Mouse (Mus musculus) forebrain, embryonic 14.5 days (tissue): ENCODE results near the gene Usf1. TPM values are rescaled to one million over a fixed set of nuclear protein-coding genes. Genes with fewer than 3 reads are reported as not detected.
A peak's percentile ranks its signal among the peaks of the same experiment; 100 is the strongest.

Experiments used
- ATAC-seq: fragments of 200-750 bp; cut with Nextera tagmentation; 2 replicates; pipeline ENCODE4 v1.8.0; 2017; ENCODE audit warnings: mild to moderate bottlenecking, moderate library complexity
- DNase-seq: peaks from one replicate; pipeline ENCODE4 v3.0.0-alpha.2; 2015; ENCODE audit warnings: low spot score
- H3K27ac ChIP-seq: fragments of 300-500 bp; sonication (generic); 2 replicates; pipeline ENCODE4 v1.5.1; 2014; ENCODE audit warnings: low read depth, mild to moderate bottlenecking, control low read depth, low read length, moderate library complexity
- H3K27me3 ChIP-seq: fragments of 300-500 bp; sonication (generic); replicated peaks from 2 replicates; pipeline ENCODE4 v1.6.1; 2014; ENCODE audit warnings: low read length, control low read depth, mixed read lengths; ENCODE audit not compliant: control insufficient read depth, insufficient read depth
- H3K36me3 ChIP-seq: fragments of 300-500 bp; sonication (generic); 2 replicates; pipeline ENCODE4 v1.6.1; 2014; ENCODE audit warnings: low read length, control low read depth; ENCODE audit not compliant: control insufficient read depth, insufficient read depth
- H3K4me1 ChIP-seq: fragments of 300-500 bp; sonication (generic); 2 replicates; pipeline ENCODE4 v1.6.1; 2014; ENCODE audit warnings: antibody characterized with exemption, low read length, control low read depth; ENCODE audit not compliant: control insufficient read depth, insufficient read depth
- H3K4me2 ChIP-seq: fragments of 300-500 bp; sonication (generic); 2 replicates; pipeline ENCODE4 v1.6.1; 2014; ENCODE audit warnings: mild to moderate bottlenecking, control low read depth, low read length
- H3K4me3 ChIP-seq: fragments of 300-500 bp; sonication (generic); 2 replicates; pipeline ENCODE4 v1.5.1; 2014; ENCODE audit warnings: low read depth, low read length, control low read depth
- H3K9ac ChIP-seq: fragments of 300-500 bp; sonication (generic); 2 replicates; pipeline ENCODE4 v1.6.1; 2014; ENCODE audit warnings: mild to moderate bottlenecking, low read length, control low read depth, moderate library complexity
- H3K9me3 ChIP-seq: fragments of 300-500 bp; sonication (generic); replicated peaks from 2 replicates; pipeline ENCODE4 v1.6.1; 2016; ENCODE audit warnings: low read length, control low read depth, mixed read lengths; ENCODE audit not compliant: control insufficient read depth
- WGBS: fragments of 180-500 bp; shearing (Covaris S2); extraction: QIAGEN DNeasy Blood & Tissue Kit; methylation state at CpG from one replicate; pipeline ENCODE4 v1.1.7; 2014; 5-methylcytosine and 5-hydroxymethylcytosine counted together
- polyA plus RNA-seq: library from polyadenylated mRNA; unstranded; fragments of >200 nt; fragmentation: Nextera tagmentation; extraction: Ambion mirVana; gene quantifications from 2 replicates; pipeline ENCODE4 v1.2.1, GENCODE M21; 2014

Usf1 gene
- polyA plus RNA-seq, 1 experiment from 2014 or later: 212 TPM

DNA sequence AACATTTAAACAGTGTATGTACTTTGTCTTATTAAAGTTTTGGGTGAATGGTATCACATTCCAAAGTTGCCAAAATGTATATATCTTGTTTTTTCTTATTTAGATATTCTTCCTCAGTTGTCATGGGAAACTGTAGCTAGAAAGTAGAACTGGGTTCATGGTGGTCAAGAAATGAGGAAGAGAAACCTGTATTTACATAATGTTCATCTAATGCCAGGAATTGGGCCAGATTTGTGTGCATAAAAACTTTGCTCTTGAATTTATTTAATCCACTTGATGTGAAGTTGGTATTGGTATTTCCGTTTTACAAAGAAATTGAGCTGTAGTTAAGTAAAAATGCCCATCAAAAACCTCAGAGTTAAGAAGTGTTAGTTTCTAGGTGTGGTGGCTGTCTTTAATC, 882 bp upstream of the Usf1 start:
- no peak overlapping the region for H3K4me2 ChIP-seq
- H3K27ac ChIP-seq: no peak overlapping the region
- H3K9ac ChIP-seq: no peak overlapping the region
- DNase-seq: no peak
- peaks cover 2% of the 10 kb centered on the region for H3K36me3 ChIP-seq
- peaks cover 9% of the 10 kb centered on the region; the same call in 1 of the 2 replicates for H3K4me1 ChIP-seq
- 89% methylated on average over 1 of the region's 1 CpGs for WGBS
- no peak overlapping the region for H3K4me3 ChIP-seq
- no peak for ATAC-seq
- no peaks in the 10 kb centered on the region for H3K9me3 ChIP-seq
- H3K27me3 ChIP-seq: no peaks in the 10 kb centered on the region

DNA sequence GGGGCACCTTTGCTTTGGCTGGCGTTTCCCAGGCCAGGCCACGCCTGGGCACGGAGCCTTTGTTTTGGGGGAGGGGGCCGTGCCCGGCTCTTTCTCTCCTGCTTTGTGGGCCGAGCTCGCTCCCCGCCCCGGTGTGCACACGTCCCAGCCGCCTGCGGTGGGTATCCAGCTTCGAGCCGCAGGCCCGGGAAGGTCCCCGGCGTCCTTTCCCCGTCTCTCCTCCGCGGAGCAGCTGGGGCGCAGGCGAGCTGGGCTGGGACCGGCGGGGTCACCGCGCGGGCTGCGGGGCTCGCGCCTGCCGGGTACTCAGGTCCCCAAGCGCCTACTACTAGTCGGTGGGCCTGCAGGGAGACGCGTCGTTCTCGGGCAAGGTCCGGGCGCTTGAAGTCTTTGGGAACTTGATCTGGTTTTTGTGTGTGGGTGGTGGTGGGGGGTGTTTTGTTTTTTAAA, 404 bp downstream of the Usf1 start:
- Histone ChIP-seq H3K27me3 (no peaks in the 10 kb centered on the region), H3K4me3 (peak overlapping the region; percentile 82), H3K27ac (peak overlapping the region; percentile 94), H3K4me1 (peaks cover 9% of the 10 kb centered on the region; the same call in 1 of the 2 replicates), H3K9ac (peak overlapping the region; percentile 98), H3K4me2 (peak overlapping the region; percentile 55), H3K36me3 (peaks cover 15% of the 10 kb centered on the region), H3K9me3 (no peaks in the 10 kb centered on the region)
- WGBS: 0% methylated on average over 30 of the region's 39 CpGs
- no peak for DNase-seq
- ATAC-seq: peak; percentile 82

DNA sequence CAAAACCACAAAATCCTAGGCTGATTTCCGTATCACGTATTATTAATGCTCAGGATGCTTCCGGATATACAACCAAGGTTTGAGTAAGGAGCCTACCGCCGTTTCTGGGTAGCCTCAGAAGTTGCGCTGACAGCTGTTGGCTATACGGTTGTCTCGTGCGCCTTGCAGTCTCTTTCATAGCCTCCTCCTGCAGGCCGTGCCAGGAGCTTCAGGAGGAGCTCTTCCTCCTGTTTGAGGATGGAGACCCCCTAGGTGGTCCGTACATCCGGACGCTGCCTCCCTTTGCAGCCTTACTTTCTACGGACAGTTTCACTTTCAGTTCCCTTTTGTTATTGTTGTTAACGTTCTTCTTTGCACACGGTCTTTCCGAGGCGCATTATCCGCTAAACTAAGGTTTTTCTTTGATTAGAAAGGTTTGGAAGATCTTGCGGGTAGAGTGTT, 908 bp downstream of the Usf1 start:
- peak overlapping the region; percentile 98 for H3K9ac ChIP-seq
- H3K4me3 ChIP-seq: peak overlapping the region; percentile 82
- WGBS: under 1% methylated on average over 20 of the region's 20 CpGs
- no peaks in the 10 kb centered on the region for H3K27me3 ChIP-seq
- DNase-seq: peak; percentile 83
- H3K36me3 ChIP-seq: peaks cover 20% of the 10 kb centered on the region
- H3K4me2 ChIP-seq: peak overlapping the region; percentile 55
- peak overlapping the region; percentile 94 for H3K27ac ChIP-seq
- H3K9me3 ChIP-seq: no peaks in the 10 kb centered on the region
- peak; percentile 56 for ATAC-seq
- peaks cover 9% of the 10 kb centered on the region; the same call in 1 of the 2 replicates for H3K4me1 ChIP-seq

- DNase-seq: peak; percentile 87
- peak; percentile 47 for ATAC-seq
Measured at GRCm38 (mm10) chr1:171412446-171412845, 1.3 kb downstream of the Usf1 start.

DNA sequence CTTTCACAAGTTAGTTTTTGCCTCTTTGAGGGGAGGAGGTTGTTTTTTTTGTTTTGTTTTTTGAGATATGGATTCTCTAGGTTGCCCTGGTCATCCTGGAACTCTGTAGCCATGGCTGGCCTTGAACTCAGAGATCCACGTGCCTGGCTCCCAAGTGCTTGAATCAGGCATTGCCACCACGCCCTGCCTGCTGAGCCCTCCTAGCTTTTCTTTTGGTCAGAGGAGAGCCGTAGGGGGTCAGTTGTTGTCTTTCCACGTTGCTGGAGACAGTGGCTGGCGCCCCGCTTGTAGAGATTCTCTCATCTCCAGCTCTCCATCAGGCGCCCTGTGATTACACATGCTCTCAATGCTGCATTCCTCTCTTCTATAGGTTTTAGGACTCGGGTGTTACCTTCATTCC, 2.5 kb downstream of the Usf1 start:
- Histone ChIP-seq H3K4me3 (no peak overlapping the region), H3K27me3 (no peaks in the 10 kb centered on the region), H3K4me1 (peaks cover 9% of the 10 kb centered on the region; the same call in 1 of the 2 replicates), H3K9ac (no peak overlapping the region), H3K27ac (no peak overlapping the region), H3K36me3 (peaks cover 34% of the 10 kb centered on the region), H3K4me2 (no peak overlapping the region; the same call in 1 of the 2 replicates), H3K9me3 (no peaks in the 10 kb centered on the region)
- 76% methylated on average over 8 of the region's 8 CpGs for WGBS
- ATAC-seq: no peak
- DNase-seq: no peak

More at GRCm38 (mm10) chr1:171412446-171412845, 1.3 kb downstream of the Usf1 start:
- Histone ChIP-seq H3K36me3 (peaks cover 25% of the 10 kb centered on the region), H3K27me3 (no peaks in the 10 kb centered on the region), H3K4me2 (peak overlapping the region; percentile 55), H3K9ac (peak overlapping the region; percentile 98), H3K4me1 (peaks cover 9% of the 10 kb centered on the region; the same call in 1 of the 2 replicates), H3K4me3 (peak overlapping the region; percentile 82), H3K9me3 (no peaks in the 10 kb centered on the region), H3K27ac (peak overlapping the region; percentile 94)
- WGBS: 21% methylated on average over 3 of the region's 3 CpGs

DNA sequence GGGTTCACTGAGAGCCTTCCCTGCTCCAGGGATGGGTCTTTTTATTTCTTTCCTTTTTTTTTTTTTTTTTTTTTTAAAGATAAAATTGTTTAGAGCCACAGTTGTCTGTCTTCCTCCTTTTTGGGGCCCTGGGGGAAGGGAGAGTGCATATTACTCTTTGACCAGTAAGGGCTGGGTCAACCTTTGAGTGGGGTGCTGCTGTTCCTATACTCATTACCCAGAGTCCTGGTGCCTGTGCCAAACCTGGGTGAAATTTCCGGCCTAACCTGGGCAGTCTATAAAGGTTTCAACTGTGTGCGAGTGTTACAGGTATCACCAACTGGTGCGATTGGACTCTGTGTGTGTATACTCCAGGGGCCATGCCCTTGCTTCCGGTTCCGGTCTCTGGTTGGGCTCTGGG, 7.5 kb downstream of the Usf1 start, which contains the start of gene Tstd1:
TSS of gene Tstd1 (plus strand) at position 213 of the 400 bp plus-strand sequence.
- peaks cover 63% of the 10 kb centered on the region for H3K36me3 ChIP-seq
- no peaks in the 10 kb centered on the region for H3K27me3 ChIP-seq
- H3K27ac ChIP-seq: no peak within 1 kb of the TSS
- H3K9ac ChIP-seq: no peak within 1 kb of the TSS
- H3K4me3 ChIP-seq: no peak within 1 kb of the TSS
- no peak within 1 kb of the TSS for H3K4me2 ChIP-seq
- peaks cover under 1% of the 10 kb centered on the region; the same call in 1 of the 2 replicates for H3K4me1 ChIP-seq
- no peak for ATAC-seq
- 91% methylated on average over 5 of the region's 5 CpGs for WGBS
- no peaks in the 10 kb centered on the region for H3K9me3 ChIP-seq
- no peak for DNase-seq

DNA sequence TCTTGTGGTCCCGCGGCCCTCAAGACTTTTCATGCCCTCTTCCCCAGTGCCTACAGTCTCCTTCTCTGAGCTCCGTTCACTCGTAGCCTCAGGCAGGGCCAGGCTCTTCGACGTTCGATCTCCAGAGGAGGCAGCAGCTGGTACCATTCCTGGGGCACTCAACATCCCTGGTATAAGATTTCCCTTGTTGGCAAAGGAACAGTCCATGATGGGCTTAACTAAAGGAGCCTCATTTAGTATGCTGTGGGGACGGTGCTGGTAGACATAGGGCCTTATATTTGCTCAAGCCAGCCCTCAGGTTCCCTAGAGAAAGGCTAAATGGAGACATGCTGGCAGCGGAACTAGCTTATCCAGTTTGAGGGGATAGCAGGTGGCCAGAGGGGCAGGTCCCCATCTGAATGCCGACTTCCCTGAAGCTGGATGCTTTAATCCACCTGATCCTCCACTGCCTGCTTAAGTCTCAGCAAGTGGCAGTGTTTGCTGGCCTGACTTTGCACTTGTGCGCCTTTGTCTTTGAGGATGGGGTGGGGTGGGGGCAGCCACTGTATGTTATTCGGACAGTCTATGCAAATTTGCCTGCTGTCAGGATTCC, 8.3 kb downstream of the Usf1 start:
- DNase-seq: peak; percentile 13
- 60% methylated on average over 12 of the region's 12 CpGs for WGBS
- no peak overlapping the region for H3K4me2 ChIP-seq
- no peaks in the 10 kb centered on the region for H3K27me3 ChIP-seq
- ATAC-seq: peak; percentile 44
- no peak overlapping the region for H3K27ac ChIP-seq
- no peaks in the 10 kb centered on the region for H3K9me3 ChIP-seq
- peaks cover 63% of the 10 kb centered on the region for H3K36me3 ChIP-seq
- H3K4me3 ChIP-seq: no peak overlapping the region
- H3K9ac ChIP-seq: no peak overlapping the region
- H3K4me1 ChIP-seq: no peaks in the 10 kb centered on the region

DNA sequence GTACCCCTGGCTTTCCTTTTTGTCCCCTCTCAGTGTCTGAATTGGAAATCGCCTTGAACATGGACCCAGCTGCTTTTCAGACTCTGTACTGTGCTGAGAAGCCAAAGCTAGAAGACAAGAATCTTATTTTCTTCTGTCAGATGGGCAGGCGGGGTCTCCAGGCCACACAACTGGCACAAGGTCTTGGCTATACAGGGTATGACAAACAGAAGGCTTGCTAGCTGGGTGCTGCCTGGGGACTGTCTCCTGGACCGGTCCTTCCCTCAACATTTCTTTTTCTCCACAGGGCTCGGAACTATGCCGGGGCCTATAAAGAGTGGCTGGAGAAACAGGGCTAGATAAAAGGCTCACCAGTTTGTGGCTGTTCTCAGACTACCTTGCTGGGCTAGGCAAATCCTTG, 8.8 kb downstream of the Usf1 start:
- no peak for DNase-seq
- Histone ChIP-seq H3K27me3 (no peaks in the 10 kb centered on the region), H3K27ac (0 out of 2 replicates have a peak overlapping the region, but pooled peaks have one; percentile 4), H3K4me3 (no peak overlapping the region), H3K9me3 (no peaks in the 10 kb centered on the region), H3K4me1 (no peaks in the 10 kb centered on the region), H3K4me2 (no peak overlapping the region), H3K36me3 (peaks cover 63% of the 10 kb centered on the region), H3K9ac (no peak overlapping the region)
- WGBS: 76% methylated on average over 5 of the region's 5 CpGs
- no peak for ATAC-seq

GRCm38 (mm10) chr1:171422504-171423095, 11.5 kb downstream of the Usf1 start:
- WGBS: 87% methylated on average over 8 of the region's 8 CpGs
- Histone ChIP-seq H3K27me3 (no peaks in the 10 kb centered on the region), H3K4me3 (no peak overlapping the region), H3K27ac (no peak overlapping the region), H3K4me1 (no peaks in the 10 kb centered on the region), H3K4me2 (no peak overlapping the region), H3K9ac (no peak overlapping the region), H3K9me3 (no peaks in the 10 kb centered on the region), H3K36me3 (peaks cover 38% of the 10 kb centered on the region)
- DNase-seq (no peak), ATAC-seq (no peak)
